Mouse (Mus musculus): ENCODE data around the gene Sgcb. TPM values are rescaled to one million over a fixed set of nuclear protein-coding genes. Genes with fewer than 3 reads are reported as not detected.

Sgcb gene
- polyA plus RNA-seq, 2 experiments = 1.2 to 2.2 TPM

- H3K27me3 ChIP-seq (ENCODE audit: control insufficient read depth, insufficient read depth, low read length) = no peaks in the 10 kb centered on the region
- no peaks in the 10 kb centered on the region for H3K9me3 ChIP-seq (ENCODE audit: control insufficient read depth, low read length)
- no peak overlapping the region for H3K27ac ChIP-seq
- WGBS (ENCODE audit: insufficient replicate concordance) = 30% methylated on average over 7 of the region's 7 CpGs
- H3K4me2 ChIP-seq (ENCODE audit: low read depth) = no peak overlapping the region
- no peaks in the 10 kb centered on the region for H3K36me3 ChIP-seq (replicated peaks; ENCODE audit: control insufficient read depth, insufficient read depth, low read depth)
- TF ChIP-seq CTCF (IDR thresholded peaks at IDR 0.05; ENCODE audit: low read depth) = no peak
- no peak for TF ChIP-seq EP300 (IDR thresholded peaks at IDR 0.05; ENCODE audit: low read depth)
- H3K4me3 ChIP-seq (ENCODE audit: insufficient read depth in 1 of 2, low read depth in 2 of 2, low read length in 2 of 2) = no peak overlapping the region
- no peak for ATAC-seq (ENCODE audit: insufficient read depth)
- H3K4me1 ChIP-seq (replicated peaks; ENCODE audit: control insufficient read depth in 2 of 2, insufficient read depth in 2 of 2, low read length in 1 of 2) = no peaks in the 10 kb centered on the region
- H3K9ac ChIP-seq (replicated peaks) = no peak overlapping the region
- DNase-seq (ENCODE audit: low read depth in 3 of 3, low spot score in 3 of 3) = no peak
These were observed 32.4 kb downstream of the Sgcb start for GRCm38 (mm10) chr5:73615211-73615610.

DNA sequence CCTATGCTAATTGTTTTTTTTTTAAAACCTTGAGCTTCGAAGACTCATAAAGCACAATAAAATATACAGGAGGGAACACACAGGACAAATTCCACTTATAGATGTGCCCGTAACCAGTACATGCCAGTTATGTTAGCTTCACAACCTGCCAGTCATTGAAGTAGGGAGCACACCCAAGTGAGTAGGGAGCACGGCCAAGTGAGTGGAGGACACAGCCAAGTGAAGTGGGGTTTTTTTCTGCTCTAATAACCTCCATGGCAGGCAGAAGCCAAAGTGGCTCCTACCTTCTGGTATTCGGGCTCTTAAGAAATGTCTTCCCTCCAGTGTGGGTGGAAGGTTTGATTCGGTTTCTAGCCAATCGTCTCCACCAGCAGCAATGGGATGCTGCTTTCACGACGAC is 34.3 kb downstream of the Sgcb start:
- no peak for DNase-seq (ENCODE audit: low read depth in 3 of 3, low spot score in 3 of 3)
- no peak overlapping the region for H3K4me3 ChIP-seq (ENCODE audit: insufficient read depth in 1 of 2, low read depth in 2 of 2, low read length in 2 of 2)
- H3K27ac ChIP-seq = no peak overlapping the region
- no peak overlapping the region for H3K4me2 ChIP-seq (ENCODE audit: low read depth)
- H3K9me3 ChIP-seq (ENCODE audit: control insufficient read depth, low read length) = no peaks in the 10 kb centered on the region
- no peaks in the 10 kb centered on the region for H3K27me3 ChIP-seq (ENCODE audit: control insufficient read depth, insufficient read depth, low read length)
- ATAC-seq (ENCODE audit: insufficient read depth) = no peak
- WGBS (ENCODE audit: insufficient replicate concordance) = 67% methylated on average over 8 of the region's 8 CpGs
- no peaks in the 10 kb centered on the region for H3K4me1 ChIP-seq (replicated peaks; ENCODE audit: control insufficient read depth in 2 of 2, insufficient read depth in 2 of 2, low read length in 1 of 2)
- TF ChIP-seq CTCF (IDR thresholded peaks at IDR 0.05; ENCODE audit: low read depth) = no peak
- no peak for TF ChIP-seq EP300 (IDR thresholded peaks at IDR 0.05; ENCODE audit: low read depth)
- no peaks in the 10 kb centered on the region for H3K36me3 ChIP-seq (replicated peaks; ENCODE audit: control insufficient read depth, insufficient read depth, low read depth)
- no peak overlapping the region for H3K9ac ChIP-seq (replicated peaks)

DNA sequence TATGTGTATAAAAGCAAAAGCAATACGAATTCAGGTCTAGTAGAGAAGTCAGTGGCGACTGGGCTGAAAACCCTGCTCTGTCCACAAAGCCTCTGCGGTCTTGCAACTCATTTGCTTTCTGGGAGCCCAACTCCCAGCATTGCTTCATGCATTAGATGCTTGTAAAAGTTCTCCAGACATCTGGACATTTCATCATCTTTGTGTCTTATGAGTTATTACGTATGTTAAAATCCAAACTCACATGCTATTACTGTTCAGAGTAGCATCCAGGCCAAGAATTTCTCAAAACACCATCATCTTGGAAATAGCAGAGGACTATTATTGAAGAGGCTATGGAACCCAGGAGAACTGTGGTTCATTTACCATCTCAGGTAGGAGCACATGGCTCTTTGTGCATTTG is 36.5 kb downstream of the Sgcb start:
- no peak overlapping the region for H3K27ac ChIP-seq
- no peaks in the 10 kb centered on the region for H3K9me3 ChIP-seq (ENCODE audit: control insufficient read depth, low read length)
- no peaks in the 10 kb centered on the region for H3K27me3 ChIP-seq (ENCODE audit: control insufficient read depth, insufficient read depth, low read length)
- DNase-seq (ENCODE audit: low read depth in 3 of 3, low spot score in 3 of 3) (no peak), ATAC-seq (ENCODE audit: insufficient read depth) (no peak)
- no peak for TF ChIP-seq EP300 (IDR thresholded peaks at IDR 0.05; ENCODE audit: low read depth)
- no peak for TF ChIP-seq CTCF (IDR thresholded peaks at IDR 0.05; ENCODE audit: low read depth)
- H3K9ac ChIP-seq (replicated peaks) = no peak overlapping the region
- H3K4me3 ChIP-seq (ENCODE audit: insufficient read depth in 1 of 2, low read depth in 2 of 2, low read length in 2 of 2) = no peak overlapping the region
- H3K4me2 ChIP-seq (ENCODE audit: low read depth) = no peak overlapping the region
- no peaks in the 10 kb centered on the region for H3K4me1 ChIP-seq (replicated peaks; ENCODE audit: control insufficient read depth in 2 of 2, insufficient read depth in 2 of 2, low read length in 1 of 2)
- 73% methylated on average over 4 of the region's 4 CpGs for WGBS (ENCODE audit: insufficient replicate concordance)
- H3K36me3 ChIP-seq (replicated peaks; ENCODE audit: control insufficient read depth, insufficient read depth, low read depth) = no peaks in the 10 kb centered on the region

- Histone ChIP-seq H3K36me3 (replicated peaks; ENCODE audit: control insufficient read depth, insufficient read depth, low read depth) (no peaks in the 10 kb centered on the region), H3K9ac (replicated peaks) (no peak overlapping the region), H3K4me3 (ENCODE audit: insufficient read depth in 1 of 2, low read depth in 2 of 2, low read length in 2 of 2) (no peak overlapping the region), H3K9me3 (ENCODE audit: control insufficient read depth, low read length) (no peaks in the 10 kb centered on the region), H3K27me3 (ENCODE audit: control insufficient read depth, insufficient read depth, low read length) (no peaks in the 10 kb centered on the region), H3K4me1 (replicated peaks; ENCODE audit: control insufficient read depth in 2 of 2, insufficient read depth in 2 of 2, low read length in 1 of 2) (no peaks in the 10 kb centered on the region), H3K27ac (no peak overlapping the region), H3K4me2 (ENCODE audit: low read depth) (no peak overlapping the region)
- ATAC-seq (ENCODE audit: insufficient read depth) (no peak), DNase-seq (ENCODE audit: low read depth in 3 of 3, low spot score in 3 of 3) (no peak)
- 60% methylated on average over 6 of the region's 6 CpGs for WGBS (ENCODE audit: insufficient replicate concordance)
- TF ChIP-seq EP300 (IDR thresholded peaks at IDR 0.05; ENCODE audit: low read depth) (no peak), CTCF (IDR thresholded peaks at IDR 0.05; ENCODE audit: low read depth) (no peak)
These were observed 42.6 kb downstream of the Sgcb start for GRCm38 (mm10) chr5:73604964-73605363.

GRCm38 (mm10) chr5:73604542-73604941 is 43.0 kb downstream of the Sgcb start:
- no peak for TF ChIP-seq CTCF (IDR thresholded peaks at IDR 0.05; ENCODE audit: low read depth)
- TF ChIP-seq EP300 (IDR thresholded peaks at IDR 0.05; ENCODE audit: low read depth) = no peak
- Histone ChIP-seq H3K27me3 (ENCODE audit: control insufficient read depth, insufficient read depth, low read length) (no peaks in the 10 kb centered on the region), H3K4me1 (replicated peaks; ENCODE audit: control insufficient read depth in 2 of 2, insufficient read depth in 2 of 2, low read length in 1 of 2) (no peaks in the 10 kb centered on the region), H3K9me3 (ENCODE audit: control insufficient read depth, low read length) (no peaks in the 10 kb centered on the region), H3K4me3 (ENCODE audit: insufficient read depth in 1 of 2, low read depth in 2 of 2, low read length in 2 of 2) (no peak overlapping the region), H3K4me2 (ENCODE audit: low read depth) (no peak overlapping the region), H3K36me3 (replicated peaks; ENCODE audit: control insufficient read depth, insufficient read depth, low read depth) (no peaks in the 10 kb centered on the region), H3K9ac (replicated peaks) (no peak overlapping the region), H3K27ac (no peak overlapping the region)
- 69% methylated on average over 6 of the region's 6 CpGs for WGBS (ENCODE audit: insufficient replicate concordance)
- ATAC-seq (ENCODE audit: insufficient read depth) (no peak), DNase-seq (ENCODE audit: low read depth in 3 of 3, low spot score in 3 of 3) (no peak)

Measured in liver, embryonic 14.5 days (tissue).